Mouse (Mus musculus) kidney, adult 2 months (tissue): ENCODE measurements around the gene Tmem209.

Source experiments
- CTCF ChIP-seq: fragments of 200-500 bp; conservative IDR thresholded peaks from 2 replicates; pipeline ENCODE4 v1.5.1; 2011; ENCODE audit warnings: low read depth, mild to moderate bottlenecking, control low read depth, low read length, moderate library complexity, mixed read lengths; ENCODE audit not compliant: insufficient read depth, insufficient read length
- POLR2A ChIP-seq: fragments of 200-500 bp; IDR thresholded peaks from one replicate; pipeline ENCODE4 v1.6.1; 2011; ENCODE audit warnings: low read depth, low read length, control low read depth

GRCm38 (mm10) chr6:30499049-30499448 is 10.5 kb downstream of the Tmem209 start:
- TF ChIP-seq POLR2A (no peak), CTCF (no peak)
